Mouse (Mus musculus): Measurements from ENCODE around the gene Psme4. TPM values are rescaled to one million over a fixed set of nuclear protein-coding genes. Genes with fewer than 3 reads are reported as not detected.
"Not testable (repeated sequence)": the region's sequence is repeated elsewhere in the genome, so short reads cannot be mapped to it uniquely, and the experiment has no call there.

Psme4 gene
- polyA plus RNA-seq, 1 experiment from 2014 or later: 16.1 TPM

DNA sequence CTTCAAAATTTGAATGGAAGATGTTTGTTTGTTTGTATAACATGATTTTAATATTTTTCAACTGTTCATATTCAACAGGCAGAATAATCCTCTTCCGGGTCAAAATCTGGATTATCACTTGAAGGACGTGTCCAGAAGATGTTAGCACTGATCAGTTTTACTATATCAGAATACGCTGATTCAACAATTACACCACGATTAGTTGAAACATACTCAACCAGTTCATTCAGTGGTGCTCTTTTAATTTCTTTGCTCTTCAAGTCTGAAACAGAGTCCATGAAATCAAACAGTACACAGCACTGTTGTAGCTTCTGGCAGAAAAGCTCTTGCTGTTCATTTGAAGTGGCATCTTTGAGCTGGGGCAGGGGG, 17.1 kb upstream of the Psme4 start:
- not testable (repeated sequence) for H3K27ac ChIP-seq (ENCODE audit: low read length); H3K27me3 ChIP-seq (ENCODE audit: control insufficient read depth, insufficient read depth, low read length); ATAC-seq (ENCODE audit: insufficient read depth, low FRiP score); H3K9me3 ChIP-seq (replicated peaks; ENCODE audit: control insufficient read depth, low read length); H3K4me1 ChIP-seq (ENCODE audit: control insufficient read depth, insufficient read depth, low read length); H3K36me3 ChIP-seq (ENCODE audit: control insufficient read depth, insufficient read depth, low read length)
- H3K9ac ChIP-seq (ENCODE audit: low read length): peak overlapping the region; percentile 78
- H3K4me3 ChIP-seq (replicated peaks; ENCODE audit: low read length): peak overlapping the region; percentile 59
- 58% methylated on average over 4 of the region's 4 CpGs for WGBS
- peak overlapping the region; percentile 96 for H3K4me2 ChIP-seq (ENCODE audit: low read depth, low read length)

DNA sequence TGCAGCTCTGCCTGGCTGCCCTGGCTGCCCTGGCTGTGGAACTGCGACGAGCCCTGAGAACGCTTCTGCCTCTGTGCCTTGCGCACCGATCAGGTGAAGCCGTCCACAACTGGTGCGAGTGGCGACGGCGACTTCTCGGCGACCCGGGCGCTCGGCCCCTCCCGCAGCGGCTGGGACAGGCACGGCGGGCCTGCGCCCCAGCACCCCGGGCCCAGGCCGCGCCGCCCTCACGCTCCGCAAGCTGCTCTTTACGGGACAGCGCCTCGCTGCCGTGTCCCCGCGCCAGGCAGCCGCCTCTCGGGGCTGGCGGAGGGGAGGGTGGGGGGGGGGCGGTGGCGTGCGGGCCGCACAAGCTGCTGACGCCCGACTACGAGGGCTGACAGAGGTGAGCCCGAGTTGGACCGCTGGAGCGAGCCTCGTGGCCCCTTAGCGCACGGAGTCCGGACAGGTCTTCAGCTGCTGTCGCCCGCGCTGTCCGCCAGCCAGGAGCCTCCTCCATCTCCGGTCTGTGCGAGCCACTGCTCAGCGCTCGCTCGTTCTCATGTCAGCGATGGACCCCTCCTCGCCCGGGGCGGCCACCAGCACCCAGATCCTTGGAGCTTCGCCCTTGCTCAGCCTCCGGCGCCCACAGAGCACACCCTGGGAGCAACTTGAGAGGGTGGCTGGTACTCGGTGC, 16.5 kb upstream of the Psme4 start:
- Histone ChIP-seq H3K27ac (ENCODE audit: low read length) (no peak overlapping the region), H3K4me3 (replicated peaks; ENCODE audit: low read length) (peak overlapping the region; percentile 59), H3K4me2 (ENCODE audit: low read depth, low read length) (peak overlapping the region; percentile 96), H3K9me3 (replicated peaks; ENCODE audit: control insufficient read depth, low read length) (no peaks in the 10 kb centered on the region), H3K27me3 (ENCODE audit: control insufficient read depth, insufficient read depth, low read length) (no peaks in the 10 kb centered on the region), H3K9ac (ENCODE audit: low read length) (peak overlapping the region; percentile 78), H3K36me3 (ENCODE audit: control insufficient read depth, insufficient read depth, low read length) (no peaks in the 10 kb centered on the region), H3K4me1 (ENCODE audit: control insufficient read depth, insufficient read depth, low read length) (no peaks in the 10 kb centered on the region)
- WGBS: under 1% methylated on average over 62 of the region's 66 CpGs
- peak; percentile 80 for ATAC-seq (ENCODE audit: insufficient read depth, low FRiP score)

DNA sequence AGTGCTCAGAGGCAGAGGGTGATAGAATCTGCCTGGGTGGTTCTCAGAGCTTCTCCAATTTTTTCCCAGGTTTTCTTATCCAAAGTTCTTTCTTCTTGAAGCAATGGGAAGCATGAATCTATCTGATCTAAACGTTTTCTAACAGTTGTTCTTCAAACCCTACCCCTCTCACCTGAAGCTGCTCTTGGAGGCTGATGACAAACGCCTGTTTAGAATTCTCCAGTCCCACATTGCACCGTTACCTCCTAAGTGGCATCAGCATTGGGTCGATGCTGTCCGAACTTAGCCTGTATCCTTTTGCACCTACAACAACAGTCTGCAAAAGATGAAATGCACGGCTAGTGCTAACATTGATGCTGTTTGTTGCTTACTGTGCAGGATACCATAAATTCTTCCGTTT, 10.1 kb upstream of the Psme4 start:
- no peak overlapping the region for H3K4me3 ChIP-seq (replicated peaks; ENCODE audit: low read length)
- no peaks in the 10 kb centered on the region for H3K36me3 ChIP-seq (ENCODE audit: control insufficient read depth, insufficient read depth, low read length)
- no peaks in the 10 kb centered on the region for H3K9me3 ChIP-seq (replicated peaks; ENCODE audit: control insufficient read depth, low read length)
- H3K4me1 ChIP-seq (ENCODE audit: control insufficient read depth, insufficient read depth, low read length): no peaks in the 10 kb centered on the region
- 82% methylated on average over 7 of the region's 7 CpGs for WGBS
- no peaks in the 10 kb centered on the region for H3K27me3 ChIP-seq (ENCODE audit: control insufficient read depth, insufficient read depth, low read length)
- no peak for ATAC-seq (ENCODE audit: insufficient read depth, low FRiP score)
- no peak overlapping the region for H3K27ac ChIP-seq (ENCODE audit: low read length)
- H3K4me2 ChIP-seq (ENCODE audit: low read depth, low read length): no peak overlapping the region
- no peak overlapping the region for H3K9ac ChIP-seq (ENCODE audit: low read length)

DNA sequence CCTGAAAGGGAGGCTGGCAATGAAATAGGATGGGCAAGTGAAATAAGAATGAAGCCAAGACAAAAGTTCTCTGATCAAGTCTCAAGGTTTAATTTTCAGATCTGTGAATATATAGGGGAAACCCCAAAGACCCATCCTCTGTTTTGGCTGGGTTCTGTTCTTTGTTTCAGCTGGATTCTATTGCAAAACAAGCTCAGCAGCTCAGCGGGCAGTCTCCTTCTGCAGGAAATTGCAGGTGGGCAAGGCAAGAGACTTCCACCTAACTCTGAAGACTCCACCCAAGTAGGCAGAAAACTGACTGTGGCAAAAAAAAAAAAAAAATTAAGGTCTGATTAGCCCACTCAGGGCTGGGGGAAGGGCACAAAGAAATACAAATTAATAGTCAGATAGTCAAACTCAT, 9.6 kb upstream of the Psme4 start:
- Histone ChIP-seq H3K27ac (ENCODE audit: low read length) (no peak overlapping the region), H3K4me1 (ENCODE audit: control insufficient read depth, insufficient read depth, low read length) (no peaks in the 10 kb centered on the region), H3K36me3 (ENCODE audit: control insufficient read depth, insufficient read depth, low read length) (no peaks in the 10 kb centered on the region), H3K9me3 (replicated peaks; ENCODE audit: control insufficient read depth, low read length) (no peaks in the 10 kb centered on the region), H3K27me3 (ENCODE audit: control insufficient read depth, insufficient read depth, low read length) (no peaks in the 10 kb centered on the region), H3K4me2 (ENCODE audit: low read depth, low read length) (no peak overlapping the region), H3K4me3 (replicated peaks; ENCODE audit: low read length) (no peak overlapping the region), H3K9ac (ENCODE audit: low read length) (no peak overlapping the region)
- no peak for ATAC-seq (ENCODE audit: insufficient read depth, low FRiP score)
- WGBS: 89% methylated on average over 1 of the region's 1 CpGs

DNA sequence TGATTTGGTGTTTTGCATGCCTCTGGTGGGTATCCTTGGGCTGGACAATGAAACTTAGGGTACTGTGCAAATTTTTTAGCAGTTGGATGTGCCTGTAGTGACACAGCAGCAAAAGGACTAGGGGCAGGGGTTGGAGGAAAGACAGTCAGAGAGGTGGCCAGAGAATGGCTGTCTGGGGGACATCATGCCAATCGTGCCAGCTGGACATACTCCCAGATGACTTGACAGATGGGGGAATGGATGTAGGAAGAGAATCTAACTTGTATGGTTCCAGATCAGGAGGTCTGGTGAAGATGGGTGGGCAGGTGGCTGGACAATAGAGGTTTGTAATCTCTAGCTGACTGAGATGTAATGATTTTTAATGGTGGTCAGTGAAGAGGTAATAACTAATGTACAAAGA, 6.5 kb upstream of the Psme4 start:
- H3K36me3 ChIP-seq (ENCODE audit: control insufficient read depth, insufficient read depth, low read length): no peaks in the 10 kb centered on the region
- no peaks in the 10 kb centered on the region for H3K9me3 ChIP-seq (replicated peaks; ENCODE audit: control insufficient read depth, low read length)
- no peak overlapping the region for H3K4me3 ChIP-seq (replicated peaks; ENCODE audit: low read length)
- H3K4me2 ChIP-seq (ENCODE audit: low read depth, low read length): no peak overlapping the region
- no peak overlapping the region for H3K27ac ChIP-seq (ENCODE audit: low read length)
- 84% methylated on average over 1 of the region's 1 CpGs for WGBS
- no peaks in the 10 kb centered on the region for H3K4me1 ChIP-seq (ENCODE audit: control insufficient read depth, insufficient read depth, low read length)
- no peaks in the 10 kb centered on the region for H3K27me3 ChIP-seq (ENCODE audit: control insufficient read depth, insufficient read depth, low read length)
- ATAC-seq (ENCODE audit: insufficient read depth, low FRiP score): no peak
- H3K9ac ChIP-seq (ENCODE audit: low read length): no peak overlapping the region

DNA sequence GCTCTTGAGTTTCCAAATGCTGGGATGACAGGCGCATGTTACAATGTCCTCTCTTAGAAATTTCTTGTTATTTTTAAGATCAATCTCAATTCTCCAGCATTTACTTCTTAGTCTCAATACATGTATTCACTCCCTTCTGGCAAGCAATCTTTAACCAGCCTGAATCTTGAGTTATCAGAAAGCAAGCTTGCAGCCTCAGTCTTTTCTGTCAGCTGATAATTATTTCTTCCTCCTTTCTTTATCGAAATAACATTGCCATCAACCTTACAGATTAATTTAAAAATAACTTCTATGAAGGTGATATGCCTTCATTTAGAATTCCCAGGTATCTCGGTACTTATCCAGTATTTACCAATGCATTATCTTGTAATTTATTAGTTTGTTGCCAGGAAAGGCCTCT, 709 bp upstream of the Psme4 start:
- Histone ChIP-seq H3K4me2 (ENCODE audit: low read depth, low read length) (peak overlapping the region; percentile 46), H3K27me3 (ENCODE audit: control insufficient read depth, insufficient read depth, low read length) (no peaks in the 10 kb centered on the region), H3K9ac (ENCODE audit: low read length) (no peak overlapping the region), H3K27ac (ENCODE audit: low read length) (no peak overlapping the region), H3K4me3 (replicated peaks; ENCODE audit: low read length) (peak overlapping the region; percentile 97), H3K4me1 (ENCODE audit: control insufficient read depth, insufficient read depth, low read length) (peaks cover 2% of the 10 kb centered on the region; the same call in 1 of the 2 replicates), H3K9me3 (replicated peaks; ENCODE audit: control insufficient read depth, low read length) (no peaks in the 10 kb centered on the region), H3K36me3 (ENCODE audit: control insufficient read depth, insufficient read depth, low read length) (no peaks in the 10 kb centered on the region)
- 67% methylated on average over 3 of the region's 3 CpGs for WGBS
- no peak for ATAC-seq (ENCODE audit: insufficient read depth, low FRiP score)

DNA sequence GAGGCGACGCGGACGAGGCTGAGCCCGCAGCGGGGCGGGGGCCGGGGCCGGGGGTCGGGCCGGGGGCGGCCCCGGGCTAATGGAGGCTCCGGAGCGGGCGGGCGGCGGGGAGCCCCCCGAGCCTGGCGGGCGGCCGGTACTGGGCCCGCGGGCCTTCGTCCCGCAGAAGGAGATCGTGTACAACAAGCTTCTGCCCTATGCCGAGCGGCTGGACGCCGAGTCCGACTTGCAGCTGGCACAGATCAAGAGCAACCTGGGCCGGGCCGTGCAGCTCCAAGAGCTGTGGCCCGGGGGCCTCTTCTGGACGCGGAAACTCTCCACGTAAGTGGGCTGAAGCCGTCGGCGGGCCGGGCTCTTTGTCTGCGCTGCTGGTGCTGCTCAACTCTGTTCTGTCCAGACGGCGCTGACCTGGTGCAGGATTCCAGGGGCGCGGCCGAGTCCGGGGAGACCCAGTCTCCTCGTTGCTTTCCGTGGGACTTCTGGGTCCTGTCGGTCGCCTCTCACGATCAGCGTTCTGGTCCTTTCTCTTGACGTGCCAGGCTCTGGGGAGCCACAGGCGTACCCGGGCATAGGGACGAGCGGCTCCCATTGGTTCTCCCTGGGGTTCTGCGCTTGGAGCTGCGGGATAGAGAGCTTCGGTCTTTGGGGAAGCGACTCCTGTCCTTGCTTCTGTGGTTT, 517 bp downstream of the Psme4 start:
- no peaks in the 10 kb centered on the region for H3K9me3 ChIP-seq (replicated peaks; ENCODE audit: control insufficient read depth, low read length)
- peaks cover 2% of the 10 kb centered on the region; the same call in 1 of the 2 replicates for H3K4me1 ChIP-seq (ENCODE audit: control insufficient read depth, insufficient read depth, low read length)
- peak overlapping the region; percentile 97 for H3K4me3 ChIP-seq (replicated peaks; ENCODE audit: low read length)
- peak overlapping the region; percentile 98 for H3K9ac ChIP-seq (ENCODE audit: low read length)
- peak; percentile 73 for ATAC-seq (ENCODE audit: insufficient read depth, low FRiP score)
- peak overlapping the region; percentile 67 for H3K4me2 ChIP-seq (ENCODE audit: low read depth, low read length)
- H3K36me3 ChIP-seq (ENCODE audit: control insufficient read depth, insufficient read depth, low read length): no peaks in the 10 kb centered on the region
- WGBS: under 1% methylated on average over 51 of the region's 64 CpGs
- peak overlapping the region; percentile 92 for H3K27ac ChIP-seq (ENCODE audit: low read length)
- H3K27me3 ChIP-seq (ENCODE audit: control insufficient read depth, insufficient read depth, low read length): no peaks in the 10 kb centered on the region

DNA sequence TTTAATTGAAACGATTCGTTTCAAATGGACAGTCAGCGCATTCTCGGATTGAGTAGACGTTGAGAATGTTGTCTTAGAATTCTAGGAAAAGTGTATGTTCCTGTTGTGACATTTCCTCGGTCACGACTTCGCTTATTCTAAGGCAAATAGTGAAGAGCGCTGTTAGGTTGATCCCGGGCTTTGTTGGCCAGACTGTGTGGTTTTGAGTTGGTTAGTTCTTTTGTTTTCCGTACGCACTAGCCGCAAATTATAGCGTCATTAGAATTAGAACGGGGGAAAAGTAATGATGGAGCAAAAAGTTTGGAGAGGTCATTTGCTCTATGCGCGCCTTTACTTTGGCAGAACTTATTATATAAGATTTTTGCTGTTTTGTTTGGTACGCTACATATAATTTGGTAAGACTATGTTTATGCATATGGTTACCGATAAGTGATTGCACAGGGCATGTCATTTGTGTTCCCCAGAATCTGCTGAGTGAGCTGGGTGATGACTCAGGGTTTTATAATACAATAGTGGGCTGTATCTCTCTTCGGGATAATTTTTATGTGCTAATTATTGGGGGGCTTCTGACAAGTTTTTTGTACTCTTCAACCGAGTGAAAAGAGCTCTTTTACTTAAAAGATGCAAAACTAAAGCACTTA, 1.4 kb downstream of the Psme4 start:
- Histone ChIP-seq H3K9ac (ENCODE audit: low read length) (peak overlapping the region; percentile 98), H3K4me3 (replicated peaks; ENCODE audit: low read length) (peak overlapping the region; percentile 97), H3K27me3 (ENCODE audit: control insufficient read depth, insufficient read depth, low read length) (no peaks in the 10 kb centered on the region), H3K4me1 (ENCODE audit: control insufficient read depth, insufficient read depth, low read length) (peaks cover 2% of the 10 kb centered on the region; the same call in 1 of the 2 replicates), H3K27ac (ENCODE audit: low read length) (no peak overlapping the region), H3K36me3 (ENCODE audit: control insufficient read depth, insufficient read depth, low read length) (no peaks in the 10 kb centered on the region), H3K9me3 (replicated peaks; ENCODE audit: control insufficient read depth, low read length) (no peaks in the 10 kb centered on the region), H3K4me2 (ENCODE audit: low read depth, low read length) (peak overlapping the region; percentile 67)
- 2% methylated on average over 21 of the region's 21 CpGs for WGBS
- no peak for ATAC-seq (ENCODE audit: insufficient read depth, low FRiP score)

DNA sequence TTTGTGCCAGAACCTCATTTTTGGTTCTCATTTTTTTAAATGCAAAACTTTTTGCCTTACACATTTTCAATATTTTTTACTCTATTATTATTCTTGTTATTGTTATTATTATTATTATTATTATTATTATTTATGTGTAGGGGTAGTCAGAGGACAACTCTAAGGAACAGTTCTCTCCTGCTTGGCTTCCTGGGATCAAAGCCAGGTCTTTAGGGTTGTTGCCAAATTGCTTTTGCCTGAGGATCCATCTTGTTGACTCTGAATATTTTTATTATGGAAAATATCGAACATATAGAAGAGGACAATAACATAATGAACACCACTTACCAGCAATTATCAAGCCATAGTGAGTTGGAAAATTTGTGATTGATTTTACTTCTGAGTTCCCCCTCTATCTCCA, 3.1 kb downstream of the Psme4 start:
- no peak for ATAC-seq (ENCODE audit: insufficient read depth, low FRiP score)
- 72% methylated on average over 1 of the region's 1 CpGs for WGBS

More for the DNA sequence above, 3.1 kb downstream of the Psme4 start:
- H3K27me3 ChIP-seq (ENCODE audit: control insufficient read depth, insufficient read depth, low read length): no peaks in the 10 kb centered on the region
- H3K4me2 ChIP-seq (ENCODE audit: low read depth, low read length): no peak overlapping the region
- H3K27ac ChIP-seq (ENCODE audit: low read length): no peak overlapping the region
- no peaks in the 10 kb centered on the region for H3K9me3 ChIP-seq (replicated peaks; ENCODE audit: control insufficient read depth, low read length)
- no peaks in the 10 kb centered on the region for H3K36me3 ChIP-seq (ENCODE audit: control insufficient read depth, insufficient read depth, low read length)
- peaks cover 6% of the 10 kb centered on the region for H3K4me1 ChIP-seq (ENCODE audit: control insufficient read depth, insufficient read depth, low read length)
- no peak overlapping the region for H3K4me3 ChIP-seq (replicated peaks; ENCODE audit: low read length)
- no peak overlapping the region for H3K9ac ChIP-seq (ENCODE audit: low read length)

All from stomach, embryonic 16.5 days (tissue).